Mouse (Mus musculus) right cerebral cortex, adult 18-20 months (tissue): Measurements from ENCODE around the gene Wdr18.

ENCODE experiments used
- DNase-seq: peaks from one replicate; pipeline ENCODE4 v3.0.0; 2022; ENCODE audit warnings: mixed read lengths

Wdr18 gene

DNA sequence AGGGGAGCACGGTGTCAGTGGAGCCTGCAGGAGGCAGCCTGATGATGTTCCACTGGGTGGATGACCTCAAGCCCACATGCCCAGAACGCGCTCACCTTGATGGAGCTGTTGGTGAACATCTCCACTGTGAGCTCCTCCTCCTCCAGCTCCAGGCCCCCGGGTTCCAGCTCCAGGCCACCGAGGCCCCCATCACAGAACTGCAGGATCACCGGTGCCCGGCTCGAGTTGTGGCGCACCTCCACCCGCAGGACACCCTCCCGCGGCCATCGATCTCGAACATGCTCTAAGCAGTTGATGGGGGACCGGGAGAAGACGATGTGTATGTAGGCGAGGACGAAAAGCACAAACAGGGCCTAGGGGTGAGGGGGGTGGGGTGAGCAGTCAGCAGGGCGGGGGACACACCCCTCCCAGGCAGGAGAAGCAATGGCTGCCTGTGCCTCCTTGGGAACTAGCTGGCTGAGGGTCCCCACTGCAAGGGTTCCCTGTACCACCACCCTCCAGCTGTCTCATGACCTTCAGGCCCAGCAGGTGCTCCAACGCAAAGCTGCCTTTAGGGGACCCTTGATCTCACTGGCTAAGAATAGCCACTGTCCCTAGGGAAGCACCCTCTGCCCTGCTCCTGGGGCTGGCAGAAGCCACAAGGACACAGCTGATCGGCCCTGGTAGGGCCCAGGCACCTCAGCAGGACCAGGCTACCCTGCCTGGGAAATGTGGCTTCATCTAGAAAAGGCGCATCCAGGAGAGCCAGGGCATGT is 19.6 kb downstream of the Wdr18 start:
- no peak for DNase-seq

- DNase-seq = no peak
Measured at GRCm38 (mm10) chr10:79983205-79983604, 23.3 kb downstream of the Wdr18 start.

DNA sequence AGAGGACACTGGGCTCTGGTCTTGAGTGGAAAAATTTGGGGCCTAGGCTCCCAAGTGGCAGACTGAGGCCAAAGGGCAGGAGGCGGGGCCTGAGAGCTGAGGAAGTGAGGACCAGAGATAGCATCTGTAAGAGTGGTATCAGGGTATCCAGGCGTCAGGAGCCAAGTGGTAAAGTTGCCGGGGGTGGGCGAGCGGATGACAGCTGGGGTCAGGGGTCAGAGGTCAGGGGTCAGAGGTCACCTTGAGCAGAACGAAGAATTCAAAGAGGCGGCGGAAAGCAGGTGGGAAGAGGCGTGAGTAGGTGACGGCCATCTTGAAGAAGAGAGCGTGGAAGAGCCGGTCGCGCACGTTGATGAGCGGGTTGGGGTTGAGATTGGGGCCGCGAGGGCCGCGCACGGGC is 23.7 kb downstream of the Wdr18 start:
- peak; percentile 55 for DNase-seq

DNA sequence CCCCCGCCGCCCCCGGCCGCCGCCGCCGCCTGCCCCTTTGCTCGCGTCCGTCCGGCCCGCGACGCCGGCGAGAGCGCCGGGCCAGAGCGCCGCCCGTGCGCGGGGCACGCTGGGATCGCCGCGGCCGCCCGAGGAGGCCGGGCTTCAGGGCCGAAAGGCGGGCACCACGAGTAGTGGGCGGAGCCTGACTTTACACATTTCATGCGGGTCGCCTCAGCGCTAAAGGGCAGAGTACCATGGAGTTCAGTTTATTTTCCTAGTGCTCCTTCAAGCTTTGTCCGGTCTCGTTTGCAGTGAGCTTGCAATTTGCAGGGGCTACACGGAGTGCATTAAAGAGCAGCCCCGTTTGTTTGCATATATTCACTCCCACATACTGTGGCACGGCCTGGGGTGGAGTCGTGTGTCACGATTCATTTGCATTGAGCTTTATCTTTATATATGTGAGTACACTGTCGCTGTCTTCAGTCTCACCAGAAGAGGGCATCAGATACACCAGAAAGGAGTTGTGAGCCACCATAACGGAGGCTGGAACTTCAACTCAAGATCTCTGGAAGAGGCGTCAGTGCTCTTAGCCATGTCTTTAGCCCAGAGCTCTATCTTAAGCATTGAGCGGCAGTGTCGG is 24.4 kb downstream of the Wdr18 start, which contains the start of gene Tmem259:
Tmem259 (minus strand) TSS at position 136 of the 622 bp plus-strand sequence.
- peak; percentile 89 for DNase-seq

DNA sequence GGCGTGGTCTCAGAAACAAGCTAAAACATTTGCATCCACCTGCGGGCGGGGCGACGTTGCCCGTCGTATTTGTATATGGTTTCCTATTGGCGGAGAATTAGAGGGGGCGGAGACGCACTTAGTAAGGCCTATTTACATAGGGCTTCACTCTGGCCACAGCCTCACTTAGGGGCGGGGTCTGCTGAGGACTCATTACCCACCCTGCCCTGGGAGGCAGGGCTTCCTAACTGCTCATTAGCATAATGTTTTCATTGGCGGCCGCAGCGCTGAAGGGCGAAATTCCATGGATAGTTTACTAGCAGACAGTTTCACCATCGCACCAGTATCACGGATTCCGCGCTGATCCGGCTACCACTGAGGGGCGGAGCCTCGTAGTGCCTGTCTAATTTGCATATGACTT is 24.9 kb downstream of the Wdr18 start:
- DNase-seq = peak; percentile 98

- DNase-seq = peak; percentile 67
Measured at GRCm38 (mm10) chr10:79985334-79986231, 25.6 kb downstream of the Wdr18 start.

GRCm38 (mm10) chr10:79986232-79986878 is 26.4 kb downstream of the Wdr18 start:
- no peak for DNase-seq

DNA sequence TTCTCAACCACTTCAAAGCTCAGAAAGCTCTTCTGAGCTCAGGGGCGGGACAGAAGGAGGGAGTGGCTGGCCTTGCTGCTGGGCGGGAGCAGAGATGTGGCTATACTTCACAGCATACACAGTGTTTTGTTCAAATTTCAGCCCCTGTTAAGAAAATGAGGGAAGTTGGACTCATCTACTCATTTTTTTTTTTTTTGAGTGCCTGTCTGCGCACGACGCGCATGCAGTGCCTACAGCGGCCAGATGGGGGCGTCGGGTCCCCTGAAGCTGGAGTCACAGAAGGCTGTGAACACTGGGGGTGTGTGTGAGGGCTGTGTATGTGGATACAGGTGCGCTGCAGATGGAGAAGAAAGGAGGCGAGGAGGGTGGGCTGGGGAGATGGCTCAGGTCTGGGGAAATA is 27.0 kb downstream of the Wdr18 start:
- peak; percentile 80 for DNase-seq

DNA sequence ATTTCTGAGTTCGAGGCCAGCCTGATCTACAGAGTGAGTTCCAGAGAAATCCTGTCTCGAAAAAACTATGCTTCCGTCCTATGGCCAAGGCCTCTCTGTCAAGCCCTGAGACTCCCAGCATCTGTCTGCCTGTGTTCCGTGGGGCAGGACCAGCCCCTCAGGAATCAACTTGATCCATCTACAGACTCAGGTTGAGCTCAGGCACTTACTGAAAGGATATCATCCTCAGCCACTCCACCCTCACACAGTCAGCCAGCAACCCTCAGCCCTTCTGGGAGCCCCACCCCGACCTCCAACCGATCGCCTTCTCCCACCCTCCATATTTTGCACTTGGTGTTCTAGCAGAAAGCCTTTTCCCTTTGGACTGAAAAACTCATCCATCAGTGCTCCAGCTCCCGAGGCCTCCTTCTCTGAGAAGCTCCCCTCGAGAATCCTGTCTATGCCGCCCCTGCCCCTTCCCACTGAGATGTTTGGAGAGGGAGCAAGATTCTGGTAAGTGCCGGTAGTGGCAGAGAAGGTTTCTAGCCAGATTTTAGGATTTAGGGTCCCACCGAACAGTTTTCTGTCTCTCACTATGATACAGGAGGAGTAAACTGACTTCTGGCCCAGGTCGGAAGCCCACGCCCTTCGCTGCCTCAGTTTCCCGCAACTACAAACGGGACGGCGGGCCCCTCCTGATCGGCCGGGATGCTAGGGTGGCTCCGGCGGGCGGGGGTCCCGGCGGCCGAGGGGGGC is 28.0 kb downstream of the Wdr18 start:
- no peak for DNase-seq

GRCm38 (mm10) chr10:79988506-79989271 is 28.7 kb downstream of the Wdr18 start, which contains the start of gene Cnn2:
Gene Cnn2 (plus strand): TSS chr10:79988584.
- no peak for DNase-seq

DNA sequence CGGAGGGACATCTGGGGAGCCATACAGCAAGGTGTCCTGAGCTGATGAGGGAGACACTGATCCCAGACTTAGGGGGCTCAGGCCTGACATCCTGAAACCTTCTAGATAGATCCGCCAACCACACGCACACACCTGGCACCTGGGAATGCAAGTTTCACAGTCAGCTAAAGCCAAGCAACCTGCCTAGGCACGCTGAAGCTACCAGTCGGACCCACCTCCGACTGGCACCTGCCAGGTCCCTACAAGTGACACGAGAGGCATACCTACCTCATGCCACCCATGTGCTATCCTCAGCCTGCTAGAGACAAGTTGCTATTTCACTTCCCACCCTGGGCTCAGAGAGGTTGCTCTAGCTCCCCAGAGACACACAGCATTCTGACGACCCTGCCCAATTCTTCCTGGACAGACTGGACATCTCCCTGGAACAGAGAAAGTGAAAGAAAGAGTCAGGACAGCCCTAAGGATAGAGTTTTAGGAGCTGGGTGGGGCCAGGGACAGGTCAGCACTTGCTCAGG is 29.4 kb downstream of the Wdr18 start:
- DNase-seq = no peak

DNA sequence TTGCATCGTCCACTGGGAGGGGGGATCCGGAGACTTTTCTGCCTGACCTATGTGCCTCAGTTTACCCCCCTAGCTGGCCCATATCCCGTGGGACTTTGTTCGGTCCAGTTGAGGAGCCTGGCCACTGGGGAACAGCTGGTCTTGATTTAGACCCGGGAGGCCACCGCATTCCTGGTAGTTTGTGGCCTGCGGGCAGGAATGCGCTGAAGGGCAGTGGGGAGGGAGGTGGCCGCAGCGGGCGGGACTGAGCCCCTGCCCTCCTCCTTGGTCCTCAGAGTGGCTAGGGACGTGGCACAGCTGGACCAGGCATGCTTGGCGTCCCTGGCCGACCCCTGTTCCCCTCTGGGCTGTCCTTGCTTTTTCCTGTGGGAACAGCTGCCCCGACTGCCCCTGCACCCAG is 29.9 kb downstream of the Wdr18 start:
- DNase-seq = no peak

- DNase-seq = no peak
Measured at GRCm38 (mm10) chr10:79991099-79991498, 31.1 kb downstream of the Wdr18 start.

- no peak for DNase-seq
Measured at GRCm38 (mm10) chr10:79991548-79991947, 31.6 kb downstream of the Wdr18 start.

- DNase-seq = no peak
Measured at GRCm38 (mm10) chr10:79994397-79995115, 34.6 kb downstream of the Wdr18 start.

GRCm38 (mm10) chr10:79995636-79996035 is 35.7 kb downstream of the Wdr18 start:
- DNase-seq = no peak

- peak; percentile 94 for DNase-seq
Measured at GRCm38 (mm10) chr10:79996272-79997033, 36.5 kb downstream of the Wdr18 start, which contains the start of gene Abca7. Gene Abca7 (plus strand): TSS chr10:79996494.

DNA sequence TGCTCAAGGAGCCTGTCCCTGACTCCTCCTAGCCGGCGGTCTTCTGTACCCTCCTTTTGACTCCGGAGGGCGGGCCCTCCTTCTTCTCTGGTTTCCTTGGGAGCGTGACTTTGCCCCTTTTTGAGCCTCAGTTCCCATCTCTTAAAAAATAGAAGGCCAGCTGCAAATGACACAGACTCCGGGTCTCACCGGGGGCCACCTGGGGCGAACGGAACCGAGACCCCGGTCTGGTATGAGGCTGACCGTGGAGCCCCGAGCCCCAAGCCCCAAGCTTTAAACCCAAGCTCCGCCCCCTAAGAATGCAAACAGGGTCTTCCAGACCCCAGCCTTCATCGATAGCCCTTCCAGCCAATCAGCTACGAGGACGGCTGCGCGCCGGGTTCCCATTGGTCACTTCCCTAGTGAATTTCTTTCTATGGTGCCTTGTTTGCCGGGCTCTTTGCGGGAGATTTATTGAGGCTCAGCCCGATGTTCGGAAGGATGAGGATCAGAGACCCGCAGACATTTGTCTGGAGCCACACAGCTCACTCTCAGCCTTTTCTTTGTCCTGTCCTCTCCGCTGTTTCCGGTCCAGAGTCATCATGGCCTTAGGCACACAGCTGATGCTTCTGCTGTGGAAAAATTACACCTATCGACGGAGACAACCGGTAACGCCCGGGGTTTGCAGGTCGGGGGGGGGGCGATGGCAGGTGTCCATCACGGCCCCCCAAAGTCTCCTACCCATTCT is 37.2 kb downstream of the Wdr18 start:
- peak; percentile 82 for DNase-seq

DNA sequence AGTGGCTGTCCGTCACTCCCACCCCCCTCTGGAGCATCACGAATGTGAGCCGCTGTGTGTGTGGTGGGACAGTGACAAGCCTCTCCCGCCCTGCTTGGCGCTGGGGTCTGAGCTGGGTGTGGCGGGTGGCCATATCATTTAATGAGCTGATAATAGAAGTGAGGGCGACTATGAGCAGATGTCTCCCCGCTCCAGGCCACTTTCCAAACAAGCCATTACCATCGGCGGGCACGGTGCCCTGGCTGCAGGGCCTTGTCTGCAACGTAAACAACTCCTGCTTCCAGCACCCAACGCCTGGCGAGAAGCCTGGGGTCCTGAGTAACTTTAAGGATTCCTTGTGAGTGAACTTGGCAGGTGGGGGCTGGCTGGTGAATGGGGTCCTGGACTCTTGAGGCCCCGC is 37.9 kb downstream of the Wdr18 start:
- DNase-seq = no peak
